Mouse (Mus musculus): ENCODE data around the gene R3hdm1. TPM values are rescaled to one million over a fixed set of nuclear protein-coding genes. Genes with fewer than 3 reads are reported as not detected.

Gene R3hdm1
- polyA plus RNA-seq (2012; fragmentation: generic; extraction: Trizol), result 32.6 TPM

- H3ac ChIP-seq (ENCODE audit: control insufficient read depth, insufficient read length), result peak within 1 kb of the TSS; percentile 72
- H3K79me2 ChIP-seq (ENCODE audit: control insufficient read depth, insufficient read depth), result peaks cover 42% of the 10 kb centered on the region
- peak within 1 kb of the TSS; percentile 89 for H3K4me2 ChIP-seq (ENCODE audit: low read depth)
- H3K4me3 ChIP-seq, result peak within 1 kb of the TSS; percentile 46
- H3K36me3 ChIP-seq (ENCODE audit: control insufficient read depth, insufficient read depth), result no peaks in the 10 kb centered on the region
- no peak for TF ChIP-seq E2F4 (IDR thresholded peaks at IDR 0.05; ENCODE audit: insufficient read depth)
- peak in 1 of 3 experiments; percentile 31 for TF ChIP-seq MYOG (IDR thresholded peaks at IDR 0.05; ENCODE audit: control insufficient read depth in 1 of 3, insufficient read depth in 1 of 3, insufficient read length in 2 of 3, low read depth in 2 of 3)
- no peak for TF ChIP-seq REST (IDR thresholded peaks at IDR 0.05; ENCODE audit: insufficient read depth, insufficient read length)
- TF ChIP-seq TCF3 (IDR thresholded peaks at IDR 0.05; ENCODE audit: insufficient read length, low read depth), result no peak
- peak; percentile 56 to 65 (median 62) for TF ChIP-seq MYOD1 (IDR thresholded peaks at IDR 0.05; ENCODE audit: control insufficient read depth in 1 of 3, insufficient read length in 2 of 3, low read depth in 2 of 3)
- peak; percentile 11 for TF ChIP-seq SRF (IDR thresholded peaks at IDR 0.05; ENCODE audit: control insufficient read depth, insufficient read length, low read depth)
- peak; percentile 82 for TF ChIP-seq POLR2AphosphoS2 (IDR thresholded peaks at IDR 0.05; ENCODE audit: insufficient read length, low read depth)
- no peak for TF ChIP-seq MAX (IDR thresholded peaks at IDR 0.05; ENCODE audit: low read depth)
- no peak for TF ChIP-seq TCF12 (IDR thresholded peaks at IDR 0.05; ENCODE audit: insufficient read depth, poor library complexity, severe bottlenecking)
- TF ChIP-seq POLR2A (IDR thresholded peaks at IDR 0.05; ENCODE audit: insufficient read length, low read depth), result peak; percentile 84
- TF ChIP-seq USF1 (IDR thresholded peaks at IDR 0.05; ENCODE audit: low read depth), result no peak
- TF ChIP-seq CEBPB (IDR thresholded peaks at IDR 0.05; ENCODE audit: insufficient read depth, poor library complexity, severe bottlenecking), result no peak
- no peaks in the 10 kb centered on the region for H3K27me3 ChIP-seq (ENCODE audit: control insufficient read depth, insufficient read depth, insufficient read length)
These were observed at the start of gene R3hdm1, which contains the start of gene Zranb3 for GRCm38 (mm10) chr1:128102641-128103461. R3hdm1 (plus strand) TSS chr1:128103301. Zranb3 (minus strand) TSS chr1:128103047.

GRCm38 (mm10) chr1:128057269-128057668 is 45.8 kb upstream of the R3hdm1 start:
- Histone ChIP-seq H3K27me3 (ENCODE audit: control insufficient read depth, insufficient read depth, insufficient read length) (no peaks in the 10 kb centered on the region), H3K79me2 (ENCODE audit: control insufficient read depth, insufficient read depth) (no peaks in the 10 kb centered on the region), H3K4me3 (no peak overlapping the region), H3ac (ENCODE audit: control insufficient read depth, insufficient read length) (no peak overlapping the region), H3K4me2 (ENCODE audit: low read depth) (no peak overlapping the region), H3K36me3 (ENCODE audit: control insufficient read depth, insufficient read depth) (no peaks in the 10 kb centered on the region)
- no peak for TF ChIP-seq POLR2A (IDR thresholded peaks at IDR 0.05; ENCODE audit: insufficient read length, low read depth)

GRCm38 (mm10) chr1:128058625-128059024 is 44.5 kb upstream of the R3hdm1 start:
- Histone ChIP-seq H3ac (ENCODE audit: control insufficient read depth, insufficient read length) (no peak overlapping the region), H3K27me3 (ENCODE audit: control insufficient read depth, insufficient read depth, insufficient read length) (no peaks in the 10 kb centered on the region), H3K4me2 (ENCODE audit: low read depth) (no peak overlapping the region), H3K79me2 (ENCODE audit: control insufficient read depth, insufficient read depth) (no peaks in the 10 kb centered on the region), H3K36me3 (ENCODE audit: control insufficient read depth, insufficient read depth) (no peaks in the 10 kb centered on the region), H3K4me3 (no peak overlapping the region)
- TF ChIP-seq MYOD1 (IDR thresholded peaks at IDR 0.05; ENCODE audit: control insufficient read depth in 1 of 3, insufficient read length in 2 of 3, low read depth in 2 of 3) (no peak), SRF (IDR thresholded peaks at IDR 0.05; ENCODE audit: control insufficient read depth, insufficient read length, low read depth) (no peak), USF1 (IDR thresholded peaks at IDR 0.05; ENCODE audit: low read depth) (no peak), E2F4 (IDR thresholded peaks at IDR 0.05; ENCODE audit: insufficient read depth) (no peak), TCF3 (IDR thresholded peaks at IDR 0.05; ENCODE audit: insufficient read length, low read depth) (no peak), CEBPB (IDR thresholded peaks at IDR 0.05; ENCODE audit: insufficient read depth, poor library complexity, severe bottlenecking) (no peak), REST (IDR thresholded peaks at IDR 0.05; ENCODE audit: insufficient read depth, insufficient read length) (no peak), TCF12 (IDR thresholded peaks at IDR 0.05; ENCODE audit: insufficient read depth, poor library complexity, severe bottlenecking) (no peak), MYOG (IDR thresholded peaks at IDR 0.05; ENCODE audit: control insufficient read depth in 1 of 3, insufficient read depth in 1 of 3, insufficient read length in 2 of 3, low read depth in 2 of 3) (no peak)

- H3K27me3 ChIP-seq (ENCODE audit: control insufficient read depth, insufficient read depth, insufficient read length), result no peaks in the 10 kb centered on the region
- no peak overlapping the region for H3ac ChIP-seq (ENCODE audit: control insufficient read depth, insufficient read length)
- no peak overlapping the region for H3K4me2 ChIP-seq (ENCODE audit: low read depth)
- H3K79me2 ChIP-seq (ENCODE audit: control insufficient read depth, insufficient read depth), result no peaks in the 10 kb centered on the region
- TF ChIP-seq POLR2A (IDR thresholded peaks at IDR 0.05; ENCODE audit: insufficient read length, low read depth), result no peak
- no peak for TF ChIP-seq POLR2AphosphoS2 (IDR thresholded peaks at IDR 0.05; ENCODE audit: insufficient read length, low read depth)
- no peak for TF ChIP-seq CEBPB (IDR thresholded peaks at IDR 0.05; ENCODE audit: insufficient read depth, poor library complexity, severe bottlenecking)
- no peak overlapping the region for H3K4me3 ChIP-seq
- no peaks in the 10 kb centered on the region for H3K36me3 ChIP-seq (ENCODE audit: control insufficient read depth, insufficient read depth)
These were observed 42.3 kb upstream of the R3hdm1 start for GRCm38 (mm10) chr1:128060655-128061344.

GRCm38 (mm10) chr1:128061401-128061800 is 41.7 kb upstream of the R3hdm1 start:
- no peak for TF ChIP-seq USF1 (IDR thresholded peaks at IDR 0.05; ENCODE audit: low read depth)
- TF ChIP-seq E2F4 (IDR thresholded peaks at IDR 0.05; ENCODE audit: insufficient read depth), result no peak
- TF ChIP-seq TCF12 (IDR thresholded peaks at IDR 0.05; ENCODE audit: insufficient read depth, poor library complexity, severe bottlenecking), result no peak
- no peak for TF ChIP-seq MYOD1 (IDR thresholded peaks at IDR 0.05; ENCODE audit: control insufficient read depth in 1 of 3, insufficient read length in 2 of 3, low read depth in 2 of 3)
- TF ChIP-seq MAX (IDR thresholded peaks at IDR 0.05; ENCODE audit: low read depth), result no peak
- no peak for TF ChIP-seq REST (IDR thresholded peaks at IDR 0.05; ENCODE audit: insufficient read depth, insufficient read length)
- no peak for TF ChIP-seq MYOG (IDR thresholded peaks at IDR 0.05; ENCODE audit: control insufficient read depth in 1 of 3, insufficient read depth in 1 of 3, insufficient read length in 2 of 3, low read depth in 2 of 3)
- Histone ChIP-seq H3K79me2 (ENCODE audit: control insufficient read depth, insufficient read depth) (no peaks in the 10 kb centered on the region), H3K27me3 (ENCODE audit: control insufficient read depth, insufficient read depth, insufficient read length) (no peaks in the 10 kb centered on the region), H3K36me3 (ENCODE audit: control insufficient read depth, insufficient read depth) (no peaks in the 10 kb centered on the region), H3ac (ENCODE audit: control insufficient read depth, insufficient read length) (no peak overlapping the region), H3K4me2 (ENCODE audit: low read depth) (no peak overlapping the region), H3K4me3 (no peak overlapping the region)

Data from myocyte (in vitro differentiated cells).